Mouse (Mus musculus) G1E (cell line): ENCODE data around the gene Stk32c. TPM values are rescaled to one million over a fixed set of nuclear protein-coding genes. Genes with fewer than 3 reads are reported as not detected.

ENCODE experiments used
- ATAC-seq: 2 replicates; pipeline ENCODE4 v1.8.0; 2016; ENCODE audit warnings: mild to moderate bottlenecking; ENCODE audit not compliant: insufficient number of reproducible peaks, poor library complexity, low FRiP score, severe bottlenecking; ENCODE audit errors: extremely low read depth
- DNase-seq: peaks from one replicate; pipeline ENCODE4 v3.0.0; 2012; ENCODE audit warnings: low spot score
- H3K27me3 ChIP-seq: 2 replicates; pipeline ENCODE4 v1.6.1; 2012; ENCODE audit warnings: mild to moderate bottlenecking, low read length, inconsistent platforms; ENCODE audit not compliant: insufficient read depth
- H3K36me3 ChIP-seq: replicated peaks from 2 replicates; pipeline ENCODE3; 2012; ENCODE audit warnings: mild to moderate bottlenecking, inconsistent platforms
- H3K4me1 ChIP-seq: 2 replicates; pipeline ENCODE4 v1.6.1; 2012; ENCODE audit warnings: low read depth, low read length, inconsistent platforms, mixed read lengths; ENCODE audit not compliant: insufficient read depth
- H3K4me3 ChIP-seq: 2 replicates; pipeline ENCODE4 v1.5.1; 2012; ENCODE audit warnings: low read depth, mild to moderate bottlenecking, inconsistent platforms, low read length, moderate library complexity, mixed read lengths
- H3K9me3 ChIP-seq: replicated peaks from 2 replicates; pipeline ENCODE4 v1.6.1; 2012; ENCODE audit warnings: inconsistent platforms
- CTCF ChIP-seq: IDR thresholded peaks from 2 replicates; pipeline ENCODE4 v1.5.1; 2012; ENCODE audit warnings: low read depth, low read length, inconsistent platforms, mixed read lengths
- GATA1 ChIP-seq: IDR thresholded peaks from 2 replicates; pipeline ENCODE4 v1.6.1; 2012; ENCODE audit warnings: borderline replicate concordance, low read length, inconsistent platforms, mixed read lengths
- GATA2 ChIP-seq: IDR thresholded peaks from 2 replicates; pipeline ENCODE4 v1.6.1; 2012; ENCODE audit warnings: low read depth, low read length, inconsistent platforms, borderline replicate concordance
- POLR2AphosphoS5 ChIP-seq: IDR thresholded peaks from 2 replicates; pipeline ENCODE4 v1.6.1; 2012; ENCODE audit warnings: low read depth, low read length, inconsistent platforms; ENCODE audit not compliant: insufficient replicate concordance
- TAL1 ChIP-seq: conservative IDR thresholded peaks from 2 replicates; pipeline ENCODE4 v1.6.1; 2012; ENCODE audit warnings: low read depth, low read length, inconsistent platforms, mixed read lengths
- polyA plus RNA-seq: library from polyadenylated mRNA; stranded (reverse); fragments of >175 nt; gene quantifications from 2 replicates; pipeline ENCODE4 v1.2.3, GENCODE M21; 2012
- total RNA-seq, 2 experiments: library from RNA; stranded (forward) in 1 of 2; stranded (reverse) in 1 of 2; fragments of 200-1000 nt in 1 of 2; fragments of >200 nt in 1 of 2; fragmentation: Nextera tagmentation in 1 of 2; gene quantifications; 2 replicates each; pipeline ENCODE4 v1.2.3; 2014 to 2017

The Stk32c gene
- total and polyA plus RNA-seq, 3 experiments: not detected

DNA sequence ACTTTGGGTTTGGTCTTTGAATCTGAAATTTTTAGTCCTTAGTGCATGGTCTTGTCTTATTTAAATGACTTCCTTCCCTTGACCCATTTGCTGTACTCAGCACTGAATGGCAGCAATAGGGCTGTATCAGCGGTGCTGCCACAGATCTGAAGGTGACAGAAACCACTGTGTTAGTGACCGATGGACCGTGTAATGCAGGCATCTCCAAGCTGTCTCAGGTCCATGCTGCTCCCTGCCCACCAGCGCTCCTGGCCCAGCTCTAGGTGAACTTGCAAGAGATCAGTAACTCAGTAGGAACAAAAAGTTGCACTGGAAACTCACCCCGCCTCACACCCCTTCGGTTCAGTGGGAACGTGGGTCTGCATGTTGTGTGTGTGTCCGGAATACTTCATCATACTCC, 130.8 kb downstream of the Stk32c start:
- Histone ChIP-seq H3K9me3 (peaks cover 63% of the 10 kb centered on the region), H3K4me1 (no peaks in the 10 kb centered on the region), H3K4me3 (no peak overlapping the region), H3K27me3 (no peaks in the 10 kb centered on the region), H3K36me3 (no peaks in the 10 kb centered on the region)
- DNase-seq: no peak
- no peak for ATAC-seq
- TF ChIP-seq POLR2AphosphoS5: no peak
- no peak for TF ChIP-seq CTCF
- no peak for TF ChIP-seq TAL1
- TF ChIP-seq GATA2: no peak

DNA sequence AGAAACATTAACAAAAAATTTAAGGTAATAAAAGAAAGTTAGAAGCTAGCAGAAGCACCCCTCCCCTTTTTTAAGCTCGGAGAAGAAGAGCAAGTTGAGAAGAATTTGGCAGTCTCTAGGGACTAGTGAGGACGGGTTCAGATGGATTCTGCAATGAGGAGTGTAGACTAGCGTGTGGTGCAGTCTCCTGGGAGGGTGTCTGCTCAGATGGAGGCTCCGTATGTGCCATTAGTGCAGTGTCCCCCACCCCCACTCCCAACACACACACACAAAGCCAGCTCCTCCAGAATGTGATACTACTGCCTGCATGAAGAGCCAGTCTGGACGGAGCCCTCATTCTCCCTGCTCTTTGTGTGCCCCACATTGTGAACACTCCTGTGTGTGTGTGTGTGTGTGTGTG, 131.9 kb downstream of the Stk32c start:
- TF ChIP-seq GATA1 (no peak), GATA2 (no peak), CTCF (no peak), POLR2AphosphoS5 (no peak), TAL1 (no peak)
- ATAC-seq (no peak), DNase-seq (no peak)
- no peaks in the 10 kb centered on the region for H3K36me3 ChIP-seq
- H3K4me3 ChIP-seq: no peak overlapping the region
- H3K9me3 ChIP-seq: peaks cover 68% of the 10 kb centered on the region
- no peaks in the 10 kb centered on the region for H3K4me1 ChIP-seq
- no peaks in the 10 kb centered on the region for H3K27me3 ChIP-seq

DNA sequence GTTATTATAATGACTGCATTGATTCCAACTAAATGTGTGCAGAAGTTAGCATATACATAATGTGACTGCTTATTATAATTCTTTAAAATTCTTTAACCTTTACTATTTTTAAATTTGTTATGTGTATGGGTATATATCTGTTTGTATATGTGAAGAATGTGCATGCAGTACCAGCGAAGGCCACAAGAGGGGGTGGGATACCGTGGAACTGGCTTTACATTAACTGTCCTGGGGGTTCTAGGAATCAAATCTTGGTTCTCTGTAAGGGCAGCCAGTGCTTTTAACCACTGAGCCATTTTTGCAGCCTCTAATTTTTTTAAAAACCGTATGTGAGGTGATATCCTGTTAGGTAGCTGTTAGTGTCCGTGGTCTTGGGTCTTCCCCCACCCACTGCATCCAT, 132.4 kb downstream of the Stk32c start:
- TF ChIP-seq CTCF (no peak), POLR2AphosphoS5 (no peak), GATA2 (no peak), TAL1 (no peak), GATA1 (no peak)
- H3K36me3 ChIP-seq: no peaks in the 10 kb centered on the region
- no peaks in the 10 kb centered on the region for H3K4me1 ChIP-seq
- no peak for ATAC-seq
- no peak for DNase-seq
- H3K27me3 ChIP-seq: no peaks in the 10 kb centered on the region
- H3K4me3 ChIP-seq: no peak overlapping the region
- H3K9me3 ChIP-seq: peaks cover 68% of the 10 kb centered on the region

DNA sequence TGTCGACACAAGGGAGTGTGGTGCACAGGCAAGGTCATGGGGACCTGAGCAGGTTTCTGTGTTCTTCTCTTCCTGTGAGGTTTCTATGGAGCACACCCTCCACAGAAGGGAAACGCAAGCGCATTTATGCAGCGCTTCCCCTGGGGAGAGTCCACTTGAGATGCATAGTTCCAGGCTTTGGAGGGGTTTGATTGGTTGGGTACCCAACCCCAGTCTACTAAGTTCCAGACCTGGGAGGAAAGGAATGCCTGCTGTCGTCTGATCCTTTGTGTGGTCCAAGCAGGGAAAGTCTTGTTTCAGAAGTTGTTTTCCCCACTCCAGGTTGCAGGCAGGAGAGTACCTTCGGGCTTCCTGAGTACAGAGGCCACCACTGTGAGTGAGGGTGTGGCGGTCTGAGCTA, 134.0 kb downstream of the Stk32c start:
- no peaks in the 10 kb centered on the region for H3K4me1 ChIP-seq
- ATAC-seq: no peak
- H3K4me3 ChIP-seq: no peak overlapping the region
- H3K9me3 ChIP-seq: peaks cover 59% of the 10 kb centered on the region
- TF ChIP-seq GATA2 (no peak), CTCF (no peak), TAL1 (no peak), GATA1 (no peak), POLR2AphosphoS5 (no peak)
- DNase-seq: no peak
- H3K27me3 ChIP-seq: no peaks in the 10 kb centered on the region
- no peaks in the 10 kb centered on the region for H3K36me3 ChIP-seq

DNA sequence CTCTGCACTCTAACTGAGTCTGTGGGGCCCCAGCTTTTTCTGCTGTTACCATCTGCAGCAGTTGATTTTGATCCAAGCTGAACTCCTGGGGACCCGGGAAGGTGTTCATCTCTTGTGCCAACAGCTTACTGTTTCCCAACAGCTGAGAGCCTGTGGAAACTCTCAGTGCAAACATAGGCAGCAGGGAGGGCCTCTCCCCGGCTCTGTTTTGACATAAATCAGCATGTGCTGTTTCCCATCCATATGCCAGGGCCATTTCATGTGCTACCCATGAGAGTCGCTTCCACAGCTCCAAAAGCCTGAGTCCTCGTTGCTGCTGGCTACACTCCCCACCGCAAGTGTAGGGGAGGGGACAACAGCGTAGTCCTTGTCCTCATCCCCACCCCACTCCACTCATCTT, 134.9 kb downstream of the Stk32c start:
- no peaks in the 10 kb centered on the region for H3K36me3 ChIP-seq
- H3K9me3 ChIP-seq: peaks cover 57% of the 10 kb centered on the region
- TF ChIP-seq GATA2: no peak
- no peak for TF ChIP-seq CTCF
- no peak for TF ChIP-seq GATA1
- no peak for TF ChIP-seq POLR2AphosphoS5
- TF ChIP-seq TAL1: no peak
- no peak overlapping the region for H3K4me3 ChIP-seq
- DNase-seq: no peak
- ATAC-seq: no peak
- H3K27me3 ChIP-seq: no peaks in the 10 kb centered on the region
- no peaks in the 10 kb centered on the region for H3K4me1 ChIP-seq

DNA sequence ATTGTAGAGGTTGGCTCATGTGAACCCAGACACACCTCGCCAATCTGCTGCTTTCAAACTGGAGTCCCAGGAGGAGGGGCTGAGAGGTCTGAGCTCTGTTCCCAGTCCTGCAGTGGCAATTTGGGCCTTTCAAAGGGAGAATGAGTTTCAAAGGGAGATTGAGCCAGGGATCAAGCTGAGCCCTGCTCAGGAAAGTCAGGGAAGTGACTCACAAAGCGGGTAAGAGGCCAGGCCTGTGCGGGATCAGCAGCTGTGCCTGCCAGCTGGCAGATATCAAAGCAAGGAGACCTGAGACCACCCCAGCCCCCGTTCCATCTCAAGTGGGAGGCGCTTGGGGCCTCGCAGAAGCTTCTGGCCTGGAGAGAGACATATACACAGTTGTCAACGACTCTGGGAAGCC, 135.8 kb downstream of the Stk32c start:
- no peaks in the 10 kb centered on the region for H3K36me3 ChIP-seq
- DNase-seq (no peak), ATAC-seq (no peak)
- no peaks in the 10 kb centered on the region for H3K27me3 ChIP-seq
- H3K9me3 ChIP-seq: peaks cover 52% of the 10 kb centered on the region
- H3K4me3 ChIP-seq: no peak overlapping the region
- TF ChIP-seq CTCF (no peak), TAL1 (no peak), GATA2 (no peak), POLR2AphosphoS5 (no peak), GATA1 (no peak)
- no peaks in the 10 kb centered on the region for H3K4me1 ChIP-seq
